25 mouse cellular contexts compared by ENCODE assay signal in genomic region chr7:115055527-115055926, GRCm38 (mm10).
DNase-seq lines count a peak whose midpoint lies in the region; ATAC-seq and TF ChIP-seq lines count a peak whose summit lies in the region.
"Had no signal": no experiment of that assay in that cellular context is flagged by ENCODE, and none has a peak within 500 bp of the region (broad histone marks: within the 10 kb centered on the region; RNA-seq: fewer than 3 reads in every experiment).

No protein-coding gene starts in this region.

- TF ChIP-seq POLR2A in kidney, adult 2 months (IDR thresholded peaks at IDR 0.05; ENCODE audit: low read depth, low read length) = no peak

- peaks cover 26% of the 10 kb centered on the region for H3K4me1 ChIP-seq in forebrain, embryonic 13.5 days
- H3K4me1 ChIP-seq in forebrain, embryonic 12.5 days = peaks cover 16% of the 10 kb centered on the region
- no peaks in the 10 kb centered on the region for H3K4me1 ChIP-seq in kidney, adult 2 months (ENCODE audit: control insufficient read depth, insufficient read depth, low read length)
- peaks cover 14% of the 10 kb centered on the region for H3K4me1 ChIP-seq in midbrain, embryonic 13.5 days (replicated peaks)
- H3K4me1 ChIP-seq in midbrain, embryonic 10.5 days = peaks cover 30% of the 10 kb centered on the region
- H3K4me1 ChIP-seq: embryonic facial prominence, embryonic 12.5 days had no signal

- no peak overlapping the region for H3K4me2 ChIP-seq in forebrain, embryonic 13.5 days
- H3K4me2 ChIP-seq in forebrain, embryonic 12.5 days = no peak overlapping the region
- no peak overlapping the region for H3K4me2 ChIP-seq in midbrain, embryonic 13.5 days (replicated peaks)
- H3K4me2 ChIP-seq: embryonic facial prominence, embryonic 12.5 days; heart, embryonic 15.5 days; liver, embryonic 11.5 days; neural tube, embryonic 12.5 days had no signal

- H3K9me3 ChIP-seq in forebrain, embryonic 13.5 days (replicated peaks) = no peaks in the 10 kb centered on the region
- no peaks in the 10 kb centered on the region for H3K9me3 ChIP-seq in forebrain, embryonic 12.5 days
- H3K9me3 ChIP-seq in midbrain, embryonic 13.5 days = no peaks in the 10 kb centered on the region
- H3K9me3 ChIP-seq in midbrain, embryonic 10.5 days (replicated peaks) = no peaks in the 10 kb centered on the region
- H3K9me3 ChIP-seq: embryonic facial prominence, embryonic 12.5 days; heart, embryonic 15.5 days; neural tube, embryonic 12.5 days had no signal

- DNase-seq in kidney, postnatal 10 days = peak; percentile 6
- DNase-seq in kidney, adult 2 months = no peak
- no peak for DNase-seq in midbrain, embryonic 10.5 days (ENCODE audit: low spot score)
- peak; percentile 91 for DNase-seq in retina, postnatal 1 day
- DNase-seq in adrenal gland, adult 8-10 months = no peak
- DNase-seq: adrenal gland, postnatal 36 days; cerebellum, adult 11 months; gastrocnemius, postnatal 25 days; kidney, adult 18-20 months; liver, postnatal 0 days; right cerebral cortex, adult 18-20 months; right cerebral cortex, postnatal 4 days had no signal

- no peak overlapping the region for H3K9ac ChIP-seq in forebrain, embryonic 13.5 days
- H3K9ac ChIP-seq in forebrain, embryonic 12.5 days = no peak overlapping the region
- H3K9ac ChIP-seq in midbrain, embryonic 13.5 days (replicated peaks) = no peak overlapping the region
- H3K9ac ChIP-seq: embryonic facial prominence, embryonic 12.5 days; heart, embryonic 15.5 days; liver, postnatal 0 days; neural tube, embryonic 12.5 days had no signal

- H3K4me3 ChIP-seq in forebrain, embryonic 13.5 days = no peak overlapping the region
- H3K4me3 ChIP-seq in forebrain, embryonic 12.5 days (replicated peaks) = no peak overlapping the region
- no peak overlapping the region for H3K4me3 ChIP-seq in kidney, adult 2 months (ENCODE audit: insufficient read depth, low read depth, low read length)
- H3K4me3 ChIP-seq in midbrain, embryonic 13.5 days (replicated peaks) = no peak overlapping the region
- no peak overlapping the region for H3K4me3 ChIP-seq in midbrain, embryonic 10.5 days
- H3K4me3 ChIP-seq: embryonic facial prominence, embryonic 12.5 days; erythroblast, embryonic 14.5 days; heart, embryonic 15.5 days; left cerebral cortex, adult 2 months; neural tube, embryonic 12.5 days had no signal

- H3K36me3 ChIP-seq in forebrain, embryonic 13.5 days (ENCODE audit: poor library complexity, severe bottlenecking) = no peaks in the 10 kb centered on the region
- no peaks in the 10 kb centered on the region for H3K36me3 ChIP-seq in forebrain, embryonic 12.5 days (replicated peaks)
- H3K36me3 ChIP-seq in kidney, adult 2 months (ENCODE audit: control insufficient read depth, insufficient read depth, low read length) = no peaks in the 10 kb centered on the region
- H3K36me3 ChIP-seq in midbrain, embryonic 13.5 days = no peaks in the 10 kb centered on the region
- H3K36me3 ChIP-seq in midbrain, embryonic 10.5 days = no peaks in the 10 kb centered on the region
- H3K36me3 ChIP-seq: embryonic facial prominence, embryonic 12.5 days; heart, embryonic 15.5 days; neural tube, embryonic 12.5 days had no signal

- ATAC-seq in forebrain, embryonic 13.5 days = peak; percentile 24; the same call in 1 of the 2 replicates
- ATAC-seq in forebrain, embryonic 12.5 days (ENCODE audit: low FRiP score) = no peak
- ATAC-seq in midbrain, embryonic 13.5 days = peak; percentile 37; the same call in 1 of the 2 replicates
- ATAC-seq: CD4-positive, CD25-positive, alpha-beta regulatory T cell, adult 4 months; forebrain, embryonic 16.5 days; liver, postnatal 0 days had no signal

- H3K27me3 ChIP-seq in forebrain, embryonic 13.5 days = 0 out of 2 replicates have a peak, but pooled peaks cover 5% of the 10 kb centered on the region
- H3K27me3 ChIP-seq in forebrain, embryonic 12.5 days = peaks cover 9% of the 10 kb centered on the region
- H3K27me3 ChIP-seq in kidney, adult 2 months (replicated peaks; ENCODE audit: control insufficient read depth, insufficient read depth, low read length) = no peaks in the 10 kb centered on the region; the same call in 1 of the 2 replicates
- H3K27me3 ChIP-seq in midbrain, embryonic 13.5 days = peaks cover 34% of the 10 kb centered on the region
- peaks cover 48% of the 10 kb centered on the region for H3K27me3 ChIP-seq in midbrain, embryonic 10.5 days (ENCODE audit: low read depth, poor library complexity, severe bottlenecking)
- H3K27me3 ChIP-seq: embryonic facial prominence, embryonic 12.5 days; heart, embryonic 15.5 days had no signal

- H3K27ac ChIP-seq in forebrain, embryonic 13.5 days = no peak overlapping the region
- no peak overlapping the region for H3K27ac ChIP-seq in forebrain, embryonic 12.5 days
- no peak overlapping the region for H3K27ac ChIP-seq in kidney, adult 2 months (ENCODE audit: insufficient read depth, low read depth, low read length)
- no peak overlapping the region for H3K27ac ChIP-seq in midbrain, embryonic 13.5 days
- no peak overlapping the region for H3K27ac ChIP-seq in midbrain, embryonic 10.5 days (replicated peaks)
- H3K27ac ChIP-seq: embryonic facial prominence, embryonic 12.5 days; heart, embryonic 15.5 days; kidney, postnatal 0 days; left cerebral cortex, adult 2 months; macrophage; neural tube, embryonic 12.5 days had no signal

- no peak for TF ChIP-seq CTCF in kidney, adult 2 months (conservative IDR thresholded peaks at IDR 0.05; ENCODE audit: insufficient read depth, insufficient read length, low read depth, low read length)

Comparison
In these comparisons a context has a peak if more than half of its experiments do, and no peak if none do; other contexts are left out.
1. DNase-seq: peak in kidney, postnatal 10 days (single experiment) and retina, postnatal 1 day (single experiment); none in kidney, adult 2 months (single experiment), midbrain, embryonic 10.5 days (single experiment) and adrenal gland, adult 8-10 months (single experiment).